Mouse (Mus musculus): ENCODE results near the gene Gng8. TPM values are rescaled to one million over a fixed set of nuclear protein-coding genes. Genes with fewer than 3 reads are reported as not detected.
A peak's percentile ranks its signal among the peaks of the same experiment; 100 is the strongest.

Gng8 gene
- polyA plus RNA-seq, 1 experiment from 2014 or later, result 0.81 TPM

DNA sequence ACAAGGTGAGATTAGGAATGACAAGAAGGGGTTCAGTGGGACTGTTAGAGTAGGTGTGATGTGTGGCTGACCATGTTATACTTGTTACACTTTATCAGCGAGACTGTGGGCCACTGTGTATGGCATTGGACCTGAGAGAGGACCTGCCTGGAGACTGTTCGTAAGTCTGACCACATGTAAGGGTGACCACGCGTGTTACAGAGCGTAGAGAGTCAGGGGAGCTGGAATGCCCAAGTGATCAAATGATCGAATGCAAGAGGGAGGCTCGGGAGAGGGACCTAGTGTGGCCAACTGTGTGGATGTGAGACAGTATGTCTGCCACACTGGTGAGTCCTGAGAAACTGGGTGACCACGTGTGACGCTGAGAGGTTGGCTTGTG, 755 bp downstream of the Gng8 start:
- H3K9ac ChIP-seq, result no peak overlapping the region

GRCm38 (mm10) chr7:16893612-16894011, 2.0 kb downstream of the Gng8 start:
- H3K36me3 ChIP-seq, result no peaks in the 10 kb centered on the region
- H3K9ac ChIP-seq, result no peak overlapping the region
- no peak overlapping the region for H3K4me2 ChIP-seq
- ATAC-seq (ENCODE audit: low read depth), result no peak
- peaks cover 66% of the 10 kb centered on the region for H3K27me3 ChIP-seq
- DNase-seq, result no peak
- no peak overlapping the region for H3K4me3 ChIP-seq (replicated peaks)
- H3K9me3 ChIP-seq (replicated peaks), result no peaks in the 10 kb centered on the region
- H3K4me1 ChIP-seq (replicated peaks), result peaks cover 27% of the 10 kb centered on the region
- H3K27ac ChIP-seq, result no peak overlapping the region
- 9% methylated on average over 4 of the region's 6 CpGs for WGBS (ENCODE audit: insufficient replicate concordance)

More for the DNA sequence above, 755 bp downstream of the Gng8 start:
- H3K27me3 ChIP-seq, result peaks cover 78% of the 10 kb centered on the region
- ATAC-seq (ENCODE audit: low read depth) (no peak), DNase-seq (no peak)
- H3K4me2 ChIP-seq, result peak overlapping the region; percentile 66
- H3K27ac ChIP-seq, result no peak overlapping the region
- WGBS (ENCODE audit: insufficient replicate concordance), result 36% methylated on average over 9 of the region's 9 CpGs
- H3K36me3 ChIP-seq, result no peaks in the 10 kb centered on the region
- H3K9me3 ChIP-seq (replicated peaks), result no peaks in the 10 kb centered on the region
- no peak overlapping the region for H3K4me3 ChIP-seq (replicated peaks)
- peaks cover 27% of the 10 kb centered on the region for H3K4me1 ChIP-seq (replicated peaks)

DNA sequence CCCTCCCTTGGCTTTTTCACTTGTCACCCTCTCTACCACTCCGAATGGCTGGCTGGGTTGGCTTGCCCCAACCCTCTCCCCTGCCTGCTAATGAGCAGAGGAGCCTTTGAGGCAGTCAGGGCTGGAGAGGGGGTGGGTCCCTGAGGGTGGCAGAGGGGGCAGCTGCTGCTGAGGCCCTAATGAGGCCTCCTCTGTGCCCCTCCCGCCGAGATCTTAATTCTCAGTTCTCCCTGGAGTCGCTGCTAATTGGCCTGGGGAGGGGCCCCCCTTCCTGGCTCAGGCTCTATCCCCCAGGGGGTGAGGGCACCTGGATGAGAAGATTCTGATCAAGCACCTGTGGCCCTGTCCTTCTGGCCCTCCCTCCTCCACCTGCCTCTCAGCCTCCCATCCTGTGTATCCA, 2.7 kb downstream of the Gng8 start:
- Histone ChIP-seq H3K4me2 (no peak overlapping the region), H3K9me3 (replicated peaks) (no peaks in the 10 kb centered on the region), H3K4me1 (replicated peaks) (peaks cover 27% of the 10 kb centered on the region), H3K4me3 (replicated peaks) (no peak overlapping the region), H3K9ac (no peak overlapping the region), H3K27ac (no peak overlapping the region), H3K36me3 (no peaks in the 10 kb centered on the region), H3K27me3 (peaks cover 62% of the 10 kb centered on the region)
- 6% methylated on average over 4 of the region's 4 CpGs for WGBS (ENCODE audit: insufficient replicate concordance)
- no peak for ATAC-seq (ENCODE audit: low read depth)
- no peak for DNase-seq

DNA sequence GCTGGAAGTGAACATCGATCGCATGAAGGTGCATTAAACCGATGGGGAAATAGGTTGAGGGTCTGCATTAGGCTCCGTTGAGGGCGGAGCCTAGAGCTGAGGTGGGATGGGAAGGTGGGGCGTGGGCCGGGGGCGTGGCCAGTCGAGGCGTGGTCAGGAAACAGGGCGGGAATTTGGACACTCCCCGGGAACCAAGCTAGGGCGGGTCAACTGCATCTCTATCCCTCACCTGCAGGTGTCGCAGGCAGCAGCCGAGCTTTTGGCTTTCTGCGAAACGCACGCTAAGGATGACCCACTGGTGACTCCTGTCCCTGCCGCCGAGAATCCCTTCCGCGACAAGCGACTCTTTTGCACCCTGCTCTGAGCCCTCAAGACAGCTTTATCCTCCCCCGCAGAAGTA, 3.4 kb downstream of the Gng8 start:
- ATAC-seq (ENCODE audit: low read depth) (0 out of 2 replicates have a peak, but pooled peaks have one; percentile 4), DNase-seq (no peak)
- 2% methylated on average over 24 of the region's 24 CpGs for WGBS (ENCODE audit: insufficient replicate concordance)
- H3K9me3 ChIP-seq (replicated peaks), result no peaks in the 10 kb centered on the region
- peaks cover 27% of the 10 kb centered on the region for H3K4me1 ChIP-seq (replicated peaks)
- H3K4me3 ChIP-seq (replicated peaks), result 0 out of 2 replicates have a peak overlapping the region, but pooled peaks have one; percentile 4
- H3K36me3 ChIP-seq, result no peaks in the 10 kb centered on the region
- peak overlapping the region; percentile 45 for H3K4me2 ChIP-seq
- peaks cover 62% of the 10 kb centered on the region for H3K27me3 ChIP-seq
- H3K27ac ChIP-seq, result no peak overlapping the region
- H3K9ac ChIP-seq, result no peak overlapping the region

GRCm38 (mm10) chr7:16895511-16895910, 3.9 kb downstream of the Gng8 start:
- H3K36me3 ChIP-seq, result no peaks in the 10 kb centered on the region
- no peak overlapping the region for H3K9ac ChIP-seq
- H3K4me3 ChIP-seq (replicated peaks), result no peak overlapping the region
- H3K4me2 ChIP-seq, result peak overlapping the region; percentile 45
- 30% methylated on average over 10 of the region's 10 CpGs for WGBS (ENCODE audit: insufficient replicate concordance)
- H3K27ac ChIP-seq, result no peak overlapping the region
- peaks cover 59% of the 10 kb centered on the region for H3K27me3 ChIP-seq
- no peaks in the 10 kb centered on the region for H3K9me3 ChIP-seq (replicated peaks)
- DNase-seq (no peak), ATAC-seq (ENCODE audit: low read depth) (no peak)
- peaks cover 29% of the 10 kb centered on the region for H3K4me1 ChIP-seq (replicated peaks)

- Histone ChIP-seq H3K9ac (no peak overlapping the region), H3K4me2 (no peak overlapping the region), H3K27ac (no peak overlapping the region), H3K4me3 (replicated peaks) (no peak overlapping the region), H3K4me1 (replicated peaks) (peaks cover 30% of the 10 kb centered on the region), H3K27me3 (peaks cover 16% of the 10 kb centered on the region), H3K9me3 (replicated peaks) (no peaks in the 10 kb centered on the region), H3K36me3 (no peaks in the 10 kb centered on the region)
- no peak for DNase-seq
- no peak for ATAC-seq (ENCODE audit: low read depth)
- WGBS (ENCODE audit: insufficient replicate concordance), result 56% methylated on average over 5 of the region's 5 CpGs
Measured at GRCm38 (mm10) chr7:16900526-16900925, 8.9 kb downstream of the Gng8 start.

- DNase-seq, result no peak
- Histone ChIP-seq H3K9me3 (replicated peaks) (no peaks in the 10 kb centered on the region), H3K36me3 (no peaks in the 10 kb centered on the region), H3K9ac (no peak overlapping the region), H3K4me3 (replicated peaks) (no peak overlapping the region), H3K4me2 (no peak overlapping the region), H3K27me3 (peaks cover 31% of the 10 kb centered on the region), H3K27ac (no peak overlapping the region), H3K4me1 (replicated peaks) (peaks cover 54% of the 10 kb centered on the region)
- no peak for ATAC-seq (ENCODE audit: low read depth)
- 27% methylated on average over 2 of the region's 2 CpGs for WGBS (ENCODE audit: insufficient replicate concordance)
Measured at GRCm38 (mm10) chr7:16903439-16903955, 11.9 kb downstream of the Gng8 start.

DNA sequence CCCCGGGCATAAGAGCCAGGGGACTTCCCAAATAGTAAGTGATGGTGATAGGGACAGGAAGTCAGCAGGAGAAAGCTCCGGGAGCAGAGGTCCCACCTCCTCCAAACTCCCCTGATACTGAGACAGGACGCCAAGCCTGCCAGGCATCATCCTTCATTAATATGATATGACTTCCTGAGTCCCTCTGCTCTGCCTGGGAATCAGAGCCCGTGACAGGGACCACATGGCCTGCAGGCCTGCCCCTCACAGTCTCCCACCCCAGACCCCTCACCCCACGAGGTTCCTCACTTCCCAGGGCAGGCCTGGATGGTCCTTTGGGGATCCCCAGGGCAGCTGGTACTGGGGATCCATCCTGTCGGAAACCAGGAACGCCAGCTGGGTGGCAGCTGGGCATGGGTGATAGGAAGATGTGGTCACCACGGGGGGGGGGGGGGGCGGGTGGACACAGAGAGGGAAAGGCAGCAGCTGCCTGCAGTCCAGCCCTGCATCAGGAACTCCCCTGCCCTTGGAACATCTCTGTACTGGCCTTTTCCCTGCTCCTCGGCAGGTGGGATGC, 12.6 kb downstream of the Gng8 start:
- H3K4me3 ChIP-seq (replicated peaks), result no peak overlapping the region
- no peak overlapping the region for H3K27ac ChIP-seq
- no peaks in the 10 kb centered on the region for H3K36me3 ChIP-seq
- H3K4me1 ChIP-seq (replicated peaks), result peaks cover 60% of the 10 kb centered on the region
- no peak for ATAC-seq (ENCODE audit: low read depth)
- peaks cover 37% of the 10 kb centered on the region for H3K27me3 ChIP-seq
- 31% methylated on average over 9 of the region's 10 CpGs for WGBS (ENCODE audit: insufficient replicate concordance)
- no peak overlapping the region for H3K4me2 ChIP-seq
- H3K9me3 ChIP-seq (replicated peaks), result no peaks in the 10 kb centered on the region
- no peak overlapping the region for H3K9ac ChIP-seq
- DNase-seq, result no peak

DNA sequence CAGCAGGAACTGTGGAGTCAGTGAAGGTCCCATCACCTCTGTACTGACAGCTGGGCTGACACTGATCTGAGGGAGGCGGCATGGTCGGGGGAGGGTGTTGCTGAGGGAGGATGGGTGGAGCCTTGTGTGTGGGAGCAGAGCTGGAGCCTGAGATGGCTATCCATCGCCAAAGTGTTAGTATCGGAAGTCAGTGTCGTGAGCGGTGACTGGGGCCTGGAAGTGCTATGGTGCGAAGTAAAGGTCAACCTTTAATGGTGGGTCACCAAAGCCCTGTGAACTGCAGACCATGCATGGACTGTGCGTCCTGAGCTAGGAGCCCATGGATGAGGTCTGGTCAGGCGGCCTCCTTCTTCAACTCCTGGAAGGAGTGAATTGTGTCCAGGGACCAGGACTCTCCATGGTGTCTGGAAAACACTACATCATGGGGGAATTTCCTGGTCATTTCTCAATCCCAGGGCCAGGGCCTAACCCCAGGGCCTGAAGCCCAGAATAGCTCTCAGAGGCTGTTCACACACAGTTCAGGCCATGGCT, 14.0 kb downstream of the Gng8 start:
- no peak overlapping the region for H3K27ac ChIP-seq
- no peak overlapping the region for H3K4me3 ChIP-seq (replicated peaks)
- no peak overlapping the region for H3K9ac ChIP-seq
- no peak overlapping the region for H3K4me2 ChIP-seq
- WGBS (ENCODE audit: insufficient replicate concordance), result 23% methylated on average over 9 of the region's 9 CpGs
- H3K27me3 ChIP-seq, result peaks cover 38% of the 10 kb centered on the region
- H3K9me3 ChIP-seq (replicated peaks), result no peaks in the 10 kb centered on the region
- no peaks in the 10 kb centered on the region for H3K36me3 ChIP-seq
- peak; percentile 45; the same call in 1 of the 2 replicates for ATAC-seq (ENCODE audit: low read depth)
- peaks cover 64% of the 10 kb centered on the region for H3K4me1 ChIP-seq (replicated peaks)
- DNase-seq, result no peak

GRCm38 (mm10) chr7:16906281-16906680, 14.7 kb downstream of the Gng8 start, which contains the start of gene Ptgir:
Gene Ptgir (plus strand): TSS chr7:16906490.
- no peaks in the 10 kb centered on the region for H3K36me3 ChIP-seq
- DNase-seq, result no peak
- WGBS (ENCODE audit: insufficient replicate concordance), result 5% methylated on average over 6 of the region's 6 CpGs
- H3K4me3 ChIP-seq (replicated peaks), result no peak within 1 kb of the TSS
- H3K9me3 ChIP-seq (replicated peaks), result no peaks in the 10 kb centered on the region
- no peak for ATAC-seq (ENCODE audit: low read depth)
- H3K27me3 ChIP-seq, result peaks cover 35% of the 10 kb centered on the region
- no peak within 1 kb of the TSS for H3K9ac ChIP-seq
- H3K4me1 ChIP-seq (replicated peaks), result peaks cover 63% of the 10 kb centered on the region
- no peak within 1 kb of the TSS for H3K27ac ChIP-seq
- H3K4me2 ChIP-seq, result 0 out of 2 replicates have a peak within 1 kb of the TSS, but pooled peaks have one; percentile 8

DNA sequence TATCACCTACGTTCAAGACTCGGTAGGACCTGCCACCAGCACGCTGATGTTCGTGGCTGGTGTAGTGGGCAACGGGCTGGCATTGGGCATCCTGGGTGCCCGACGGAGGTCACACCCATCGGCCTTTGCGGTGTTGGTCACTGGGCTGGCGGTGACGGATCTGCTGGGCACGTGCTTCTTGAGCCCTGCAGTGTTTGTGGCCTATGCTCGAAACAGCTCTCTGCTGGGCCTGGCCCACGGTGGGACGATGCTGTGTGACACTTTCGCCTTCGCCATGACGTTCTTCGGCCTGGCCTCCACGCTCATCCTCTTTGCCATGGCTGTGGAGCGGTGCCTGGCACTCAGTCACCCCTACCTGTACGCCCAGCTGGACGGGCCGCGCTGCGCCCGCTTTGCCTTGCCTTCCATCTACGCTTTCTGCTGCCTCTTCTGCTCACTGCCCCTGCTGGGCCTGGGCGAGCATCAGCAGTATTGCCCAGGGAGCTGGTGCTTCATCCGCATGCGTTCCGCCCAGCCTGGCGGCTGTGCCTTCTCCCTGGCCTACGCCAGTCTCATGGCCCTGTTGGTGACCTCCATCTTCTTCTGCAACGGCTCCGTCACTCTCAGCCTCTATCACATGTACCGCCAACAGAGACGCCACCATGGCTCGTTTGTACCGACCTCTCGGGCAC, 15.4 kb downstream of the Gng8 start:
- H3K4me3 ChIP-seq (replicated peaks), result no peak overlapping the region
- H3K4me2 ChIP-seq, result 0 out of 2 replicates have a peak overlapping the region, but pooled peaks have one; percentile 8
- peaks cover 60% of the 10 kb centered on the region for H3K4me1 ChIP-seq (replicated peaks)
- DNase-seq (no peak), ATAC-seq (ENCODE audit: low read depth) (no peak)
- no peak overlapping the region for H3K9ac ChIP-seq
- WGBS (ENCODE audit: insufficient replicate concordance), result 81% methylated on average over 41 of the region's 41 CpGs
- no peaks in the 10 kb centered on the region for H3K36me3 ChIP-seq
- H3K27ac ChIP-seq, result no peak overlapping the region
- H3K9me3 ChIP-seq (replicated peaks), result no peaks in the 10 kb centered on the region
- peaks cover 35% of the 10 kb centered on the region for H3K27me3 ChIP-seq

All from liver, embryonic 13.5 days (tissue).